ENCODE assay signal across 27 mouse cellular contexts in the genomic region with DNA sequence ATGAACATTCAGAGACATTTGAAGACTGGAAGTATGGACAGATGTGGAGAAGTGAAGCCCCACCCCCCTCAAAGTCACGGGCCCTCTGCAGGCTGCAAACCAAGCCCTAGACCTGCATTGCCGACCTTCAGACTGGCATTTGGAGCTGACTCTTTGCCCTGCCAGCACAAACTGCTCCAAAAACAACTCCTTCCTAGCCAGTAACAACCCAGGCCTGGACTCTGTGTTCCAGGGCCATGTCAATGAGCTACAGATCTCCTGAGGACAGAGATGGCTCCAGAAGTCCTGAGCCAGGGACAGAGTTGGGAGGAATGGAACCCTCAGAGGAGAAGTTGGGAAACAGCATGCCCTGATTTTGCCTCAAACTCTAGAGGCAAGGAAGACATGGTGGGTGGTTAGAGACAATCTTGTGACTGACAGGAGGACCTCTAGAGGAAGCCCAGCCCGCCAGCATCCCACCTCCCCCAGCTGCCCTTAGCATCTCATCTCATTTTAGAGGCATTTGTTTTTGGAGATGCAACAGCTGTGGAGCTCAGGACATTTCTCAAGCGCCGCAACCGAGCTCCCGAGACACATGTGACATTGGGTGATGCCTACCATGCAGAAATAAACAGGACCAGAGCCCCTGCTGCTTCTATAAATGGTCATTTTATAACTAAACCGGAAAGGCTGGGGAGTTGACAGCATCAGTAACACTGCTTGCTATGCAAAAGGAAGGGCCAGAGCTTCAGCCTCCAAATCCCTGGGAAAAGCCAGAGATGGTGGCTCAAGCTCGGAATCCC. TPM values are rescaled to one million over a fixed set of nuclear protein-coding genes. Genes with fewer than 3 reads are reported as not detected.
DNase-seq lines count a peak whose midpoint lies in the region; ATAC-seq lines count a peak whose summit lies in the region.
"Had no signal": no experiment of that assay in that cellular context is flagged by ENCODE, and none has a peak within 500 bp of the region (broad histone marks: within the 10 kb centered on the region; RNA-seq: fewer than 3 reads in every experiment).

No protein-coding gene starts in this region.

- intact Hi-C loops in left cerebral cortex, postnatal 25 days (cut with DNase I) = no loop called here

- H3K27ac ChIP-seq in lung, embryonic 16.5 days (ENCODE audit: low read length) = peak overlapping the region; percentile 95
- H3K27ac ChIP-seq in midbrain, embryonic 14.5 days (replicated peaks; ENCODE audit: low read depth, low read length) = no peak overlapping the region
- H3K27ac ChIP-seq: embryonic facial prominence, embryonic 15.5 days; heart, embryonic 13.5 days; hindbrain, embryonic 14.5 days had no signal

- no peak overlapping the region for H3K4me3 ChIP-seq in lung, embryonic 16.5 days (ENCODE audit: low read length)
- H3K4me3 ChIP-seq in midbrain, embryonic 14.5 days (replicated peaks; ENCODE audit: low read depth, low read length) = no peak overlapping the region
- H3K4me3 ChIP-seq: embryonic facial prominence, embryonic 15.5 days; heart, embryonic 13.5 days had no signal

- H3K36me3 ChIP-seq in lung, embryonic 16.5 days (ENCODE audit: control insufficient read depth, insufficient read depth, low read length) = no peaks in the 10 kb centered on the region
- H3K36me3 ChIP-seq in midbrain, embryonic 14.5 days (ENCODE audit: control insufficient read depth, insufficient read depth, low read length) = no peaks in the 10 kb centered on the region
- H3K36me3 ChIP-seq: embryonic facial prominence, embryonic 15.5 days; heart, embryonic 13.5 days had no signal

- no peak overlapping the region for H3K9ac ChIP-seq in lung, embryonic 16.5 days (ENCODE audit: low read length)
- no peak overlapping the region for H3K9ac ChIP-seq in midbrain, embryonic 14.5 days (replicated peaks; ENCODE audit: low read length)
- H3K9ac ChIP-seq: embryonic facial prominence, embryonic 15.5 days; forebrain, postnatal 0 days; heart, embryonic 13.5 days; hindbrain, embryonic 14.5 days had no signal

- H3K9me3 ChIP-seq in lung, embryonic 16.5 days (ENCODE audit: control insufficient read depth, low read length) = no peaks in the 10 kb centered on the region
- H3K9me3 ChIP-seq in midbrain, embryonic 14.5 days (ENCODE audit: control insufficient read depth, low read length) = no peaks in the 10 kb centered on the region
- H3K9me3 ChIP-seq: embryonic facial prominence, embryonic 15.5 days; heart, embryonic 13.5 days had no signal

- WGBS in lung, embryonic 16.5 days = 39% methylated on average over 9 of the region's 9 CpGs
- 75% methylated on average over 9 of the region's 9 CpGs for WGBS in midbrain, embryonic 14.5 days

- peak; percentile 25 for DNase-seq in adrenal gland, adult 2 months
- no peak for DNase-seq in adrenal gland, adult 8-10 months
- peak; percentile 12 to 19 for DNase-seq in kidney, adult 8-10 months
- DNase-seq in kidney, postnatal 14 days = no peak
- DNase-seq in midbrain, embryonic 14.5 days = no peak
- DNase-seq in left cerebral cortex, postnatal 25 days (ENCODE audit: low spot score in 2 of 2) = no peak
- DNase-seq: cerebellum, adult 9-11 months; embryo, embryonic 11 days; forebrain, postnatal 0 days; layer of hippocampus, postnatal 36 days; right cerebral cortex, postnatal 14 days; spleen, adult 18-20 months; thymus, postnatal 25 days had no signal

- H3K27me3 ChIP-seq in lung, embryonic 16.5 days (ENCODE audit: control insufficient read depth, insufficient read depth, low read depth, low read length) = no peaks in the 10 kb centered on the region
- no peaks in the 10 kb centered on the region for H3K27me3 ChIP-seq in midbrain, embryonic 14.5 days (ENCODE audit: control insufficient read depth, insufficient read depth, low read length)

- peaks cover 9% of the 10 kb centered on the region for H3K4me1 ChIP-seq in lung, embryonic 16.5 days (replicated peaks; ENCODE audit: control insufficient read depth, insufficient read depth, low read length)
- no peaks in the 10 kb centered on the region for H3K4me1 ChIP-seq in midbrain, embryonic 14.5 days (ENCODE audit: control insufficient read depth, insufficient read depth, low read length)
- H3K4me1 ChIP-seq: embryonic facial prominence, embryonic 15.5 days; heart, embryonic 13.5 days had no signal

- peak; percentile 89 for ATAC-seq in lung, embryonic 16.5 days (ENCODE audit: low read depth)
- no peak for ATAC-seq in midbrain, embryonic 14.5 days (ENCODE audit: low FRiP score, low TSS enrichment)
- ATAC-seq: CD4-positive, CD25-positive, alpha-beta regulatory T cell, adult 4 months; forebrain, postnatal 0 days; Patski had no signal

- H3K4me2 ChIP-seq in lung, embryonic 16.5 days (ENCODE audit: low read depth, low read length) = no peak overlapping the region
- no peak overlapping the region for H3K4me2 ChIP-seq in midbrain, embryonic 14.5 days (ENCODE audit: low read length)
- H3K4me2 ChIP-seq: embryonic facial prominence, embryonic 15.5 days; heart, embryonic 13.5 days; hindbrain, embryonic 14.5 days had no signal

RNA-seq across cellular contexts. Expression of a gene that starts 56.2 kb away (rescaled TPM):
- total RNA-seq in adrenal gland, adult 2 months (2021) = under 1 TPM; 0.12 to 0.66 TPM
- polyA plus RNA-seq in adrenal gland, adult 2 months (2012; rRNA removed) = 0.22 and 0.38 TPM in 2 replicates
- total RNA-seq in adrenal gland, adult 8-10 months (2022) = under 1 TPM in 3 of 4 experiments, not detected in 1; 0.17 to 0.20 (median 0.19) TPM
- polyA plus RNA-seq in lung, embryonic 16.5 days (2015; fragmentation: Nextera tagmentation; extraction: Ambion mirVana) = 53.0 and 58.7 TPM in 2 replicates
- 0.11 TPM in 1 of 2 replicates, not detected in the other for polyA plus RNA-seq in midbrain, embryonic 14.5 days (2014; fragmentation: Nextera tagmentation; extraction: Ambion mirVana)
- not detected for total RNA-seq in left cerebral cortex, postnatal 25 days (2021)
- total RNA-seq: ES-E14; layer of hippocampus, adult 18-20 months; layer of hippocampus, postnatal 36 days; left cerebral cortex, postnatal 14 days; megakaryocyte-erythroid progenitor cell, adult 5-6 weeks; midbrain, postnatal 0 days; neutrophil, adult 5-6 weeks had no signal
- polyA plus RNA-seq: CD4-positive, CD25-positive, alpha-beta regulatory T cell, adult 4 months; forebrain, postnatal 0 days; intestine, embryonic 14.5 days; liver, embryonic 16.5 days; Patski had no signal

Comparison
In these comparisons a context has a peak if more than half of its experiments do, and no peak if none do; other contexts are left out.
1. DNase-seq: peak in adrenal gland, adult 2 months (single experiment) and kidney, adult 8-10 months (2 of 2); none in adrenal gland, adult 8-10 months (single experiment), kidney, postnatal 14 days (single experiment), midbrain, embryonic 14.5 days (single experiment) and left cerebral cortex, postnatal 25 days (0 of 2).